Comparison of ENCODE assay signal across 18 mouse cellular contexts in genomic region chr11:102382794-102383193, GRCm38 (mm10). TPM values are rescaled to one million over a fixed set of nuclear protein-coding genes. Genes with fewer than 3 reads are reported as not detected.
"Had no signal": no experiment of that assay in that cellular context is flagged by ENCODE, and none has a peak within 500 bp of the region (broad histone marks: within the 10 kb centered on the region; RNA-seq: fewer than 3 reads in every experiment).

No protein-coding gene starts in this region.

- H3K36me3 ChIP-seq: midbrain, embryonic 10.5 days; midbrain, embryonic 13.5 days; neural tube, embryonic 13.5 days had no signal

- H3K27me3 ChIP-seq: midbrain, embryonic 13.5 days; neural tube, embryonic 13.5 days had no signal

- H3K9ac ChIP-seq: lung, embryonic 14.5 days; midbrain, embryonic 13.5 days; neural tube, embryonic 13.5 days had no signal

- H3K4me3 ChIP-seq: layer of hippocampus, adult 2 months; megakaryocyte, embryonic 14.5 days; midbrain, embryonic 10.5 days; midbrain, embryonic 13.5 days; myocyte; neural tube, embryonic 13.5 days had no signal

- H3K4me1 ChIP-seq: midbrain, embryonic 10.5 days; midbrain, embryonic 13.5 days had no signal

- H3K9me3 ChIP-seq: midbrain, embryonic 10.5 days; midbrain, embryonic 13.5 days had no signal

- H3K4me2 ChIP-seq: lung, embryonic 14.5 days; midbrain, embryonic 13.5 days; neural tube, embryonic 13.5 days had no signal

- H3K27ac ChIP-seq: kidney, postnatal 0 days; midbrain, embryonic 10.5 days; midbrain, embryonic 13.5 days; neural tube, embryonic 13.5 days had no signal

- ATAC-seq: intestine, postnatal 0 days; lung, postnatal 0 days; midbrain, embryonic 13.5 days; midbrain, embryonic 16.5 days had no signal

- DNase-seq: kidney, adult 2 months; kidney, postnatal 25 days; lung, embryonic 14.5 days; thymus, adult 2 months; thymus, postnatal 14 days; thymus, postnatal 4 days had no signal

RNA-seq across cellular contexts. Expression of gene Rundc3a, which starts 10.4 kb away (rescaled TPM):
- total RNA-seq: monocyte, adult 5-6 weeks had no signal

RNA-seq across cellular contexts. Expression of gene Slc4a1, which starts 16.8 kb away (rescaled TPM):
- polyA plus RNA-seq: myocyte; small intestine, adult 2 months had no signal
